Mouse (Mus musculus): ENCODE measurements around the gene Jmjd1c.

DNA sequence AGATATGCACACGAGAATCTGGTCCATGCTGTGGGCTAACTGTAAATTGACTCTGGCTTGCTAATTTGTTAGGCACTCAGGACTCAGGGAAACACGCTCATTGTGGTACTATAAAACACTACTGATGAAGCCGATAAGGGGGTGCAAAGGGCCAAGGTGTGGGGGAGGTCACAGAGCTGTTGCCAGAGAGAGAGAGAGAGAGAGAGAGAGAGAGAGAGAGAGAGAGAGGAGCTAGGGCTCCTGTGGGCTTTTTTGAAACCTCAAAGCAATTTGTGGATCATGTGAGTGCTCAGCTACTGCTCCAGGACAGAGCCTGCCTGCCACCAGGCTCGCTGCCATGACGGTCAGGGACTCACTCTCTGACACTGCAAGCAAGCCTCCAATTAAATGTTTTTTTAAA, 202.9 kb downstream of the Jmjd1c start:
- TF ChIP-seq MAFK (IDR thresholded peaks at IDR 0.05; ENCODE audit: insufficient read depth, low read depth, low read length) (no peak), CHD2 (IDR thresholded peaks at IDR 0.05; ENCODE audit: low read depth, low read length) (no peak), ZNF384 (IDR thresholded peaks at IDR 0.05; ENCODE audit: low read depth, low read length) (no peak)
